Mouse (Mus musculus) lung, adult 18-20 months (tissue): ENCODE data around the gene Lyrm4.
A peak's percentile ranks its signal among the peaks of the same experiment; 100 is the strongest.
"Not testable (repeated sequence)": the region's sequence is repeated elsewhere in the genome, so short reads cannot be mapped to it uniquely, and the experiment has no call there.

Experiments used
- DNase-seq, 2 experiments: peaks; one replicate each; pipeline ENCODE4 v3.0.0; 2022; ENCODE audit warnings: mixed read lengths in 2 of 2

The Lyrm4 gene

DNA sequence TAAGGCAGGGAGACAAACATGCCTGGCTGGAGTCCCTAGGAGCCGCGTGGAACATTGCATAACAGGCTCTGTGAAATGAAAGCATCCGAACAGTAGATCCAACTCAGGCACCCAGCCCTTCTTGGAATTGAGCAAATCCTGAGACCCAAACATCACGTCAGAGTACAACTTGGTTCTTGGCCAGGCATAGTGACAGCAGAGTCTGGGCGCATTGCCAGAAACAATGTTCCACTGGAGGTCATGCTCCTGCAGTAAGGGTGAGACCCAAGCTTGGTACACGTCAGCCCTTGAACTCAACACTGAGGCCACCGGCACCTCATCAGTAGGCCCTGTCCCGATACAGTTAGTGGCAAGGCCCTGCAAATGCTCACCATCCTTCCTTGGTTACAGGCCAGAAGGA lies 123.3 kb downstream of the Lyrm4 start:
- peak; percentile 82 to 87 for DNase-seq

DNA sequence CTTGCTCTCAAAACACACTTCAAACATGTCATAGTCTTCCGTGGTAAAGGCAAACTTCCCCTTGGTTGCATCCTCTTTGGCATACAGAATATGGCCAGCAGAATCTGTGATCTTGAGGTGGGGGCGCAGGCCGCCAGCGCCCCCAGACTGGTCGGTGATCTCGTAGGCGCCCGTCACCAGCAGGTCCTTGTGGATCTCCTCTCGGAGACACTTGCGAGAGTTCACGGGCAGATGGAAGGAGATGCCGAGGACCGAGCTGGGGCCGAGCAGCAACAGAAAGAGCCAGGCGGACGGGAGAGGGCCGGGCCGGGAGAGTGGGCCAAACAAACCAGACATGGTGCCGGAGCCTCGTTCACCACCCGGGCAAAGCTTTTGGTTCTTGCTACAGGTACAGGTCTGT lies 126.1 kb downstream of the Lyrm4 start:
- not testable (repeated sequence) for DNase-seq

DNA sequence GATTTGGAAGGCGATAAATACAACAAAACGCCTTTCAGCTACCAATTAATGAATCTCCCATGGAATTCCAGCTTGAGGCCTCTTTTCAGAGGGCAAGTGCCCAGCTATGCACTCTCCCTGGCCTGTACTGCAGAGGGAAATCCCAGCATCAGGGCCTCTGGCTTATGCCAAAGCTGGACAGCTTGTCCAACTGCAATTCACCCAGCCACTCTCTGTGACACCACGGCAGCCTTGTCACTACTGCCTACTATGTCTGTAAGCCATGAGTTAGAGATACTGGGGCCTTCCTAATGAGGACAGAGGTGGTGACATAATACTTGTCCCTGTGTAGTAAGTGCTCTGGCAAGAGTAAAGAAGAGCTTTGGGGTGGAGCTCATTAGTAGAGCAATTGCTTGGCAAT lies 128.0 kb downstream of the Lyrm4 start:
- DNase-seq: no peak

DNA sequence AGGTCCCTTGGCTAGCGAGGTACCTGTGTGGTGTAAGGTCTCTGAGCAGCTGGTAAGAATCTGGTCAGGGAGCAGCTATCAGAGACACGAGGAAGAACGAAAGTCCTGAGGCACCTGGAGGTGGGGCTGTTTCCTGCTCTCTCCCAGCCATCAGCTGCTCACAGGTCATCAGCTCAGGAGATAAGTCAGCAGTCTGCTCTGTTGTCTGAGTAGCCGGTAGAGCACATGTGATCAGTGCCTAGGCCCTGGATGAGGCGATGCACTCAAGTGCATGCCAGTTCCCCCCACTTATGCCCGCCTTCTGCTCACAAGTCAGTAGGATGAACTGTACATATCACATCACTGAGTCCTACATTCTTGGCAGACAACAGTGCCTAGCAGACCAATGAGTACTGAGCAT lies 134.3 kb downstream of the Lyrm4 start:
- DNase-seq: no peak

DNA sequence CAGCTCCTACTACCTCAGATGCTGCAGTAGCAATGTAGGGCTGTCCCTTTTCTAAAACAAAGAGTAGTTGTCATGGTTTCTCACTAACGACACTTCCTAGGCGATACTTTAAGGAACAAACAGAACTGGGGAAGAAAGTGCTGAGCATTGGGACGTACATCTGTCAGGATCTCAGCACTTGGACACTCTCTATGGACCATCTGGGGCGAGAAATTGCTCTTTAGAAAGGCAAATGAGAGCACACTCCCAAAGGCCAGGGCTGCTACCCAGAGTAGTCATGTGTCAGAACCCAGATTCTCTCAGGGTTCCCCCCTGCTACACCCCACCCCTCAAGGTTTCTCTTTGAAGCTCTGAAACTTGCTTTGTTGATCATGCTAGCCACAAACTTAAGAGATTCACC lies 136.9 kb downstream of the Lyrm4 start:
- no peak for DNase-seq

DNA sequence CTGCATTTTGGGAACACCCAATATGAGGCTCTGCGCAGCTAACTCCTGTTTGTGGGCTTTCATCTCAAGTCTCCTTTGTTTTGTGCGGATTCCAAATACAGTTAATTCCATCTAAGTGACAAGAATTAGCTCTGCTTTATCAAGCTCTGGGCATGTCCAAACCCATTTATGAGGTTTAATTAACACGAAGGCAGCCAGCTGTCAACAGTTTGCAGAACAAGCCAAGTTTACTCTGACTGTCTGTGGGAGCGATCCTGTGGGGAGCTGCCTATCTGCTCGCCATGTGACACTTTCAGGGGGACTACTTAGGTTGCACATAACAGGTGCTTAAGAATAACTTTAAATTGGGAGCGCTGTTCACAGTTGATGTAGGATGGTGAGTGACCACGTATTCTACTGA lies 140.4 kb downstream of the Lyrm4 start:
- no peak for DNase-seq

DNA sequence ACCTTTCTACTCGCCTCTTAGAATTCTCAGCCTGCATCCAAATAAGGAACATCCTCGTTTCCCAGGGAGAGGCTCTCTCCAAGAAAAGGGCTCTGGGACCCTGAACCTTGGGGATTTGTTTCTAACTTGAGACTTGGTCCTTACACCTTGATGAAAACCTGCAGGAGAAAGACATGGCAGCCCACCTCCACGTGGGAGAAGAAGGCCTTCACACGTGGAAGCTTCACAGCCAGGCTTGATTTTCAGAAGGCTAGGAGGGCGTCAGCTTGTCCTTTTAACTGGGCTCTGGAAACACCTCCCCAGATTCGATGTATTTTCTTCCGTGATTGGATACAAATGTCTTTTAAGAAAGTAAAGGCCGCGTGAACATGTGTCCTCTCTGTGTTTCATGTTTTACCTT lies 147.5 kb downstream of the Lyrm4 start:
- DNase-seq: no peak

DNA sequence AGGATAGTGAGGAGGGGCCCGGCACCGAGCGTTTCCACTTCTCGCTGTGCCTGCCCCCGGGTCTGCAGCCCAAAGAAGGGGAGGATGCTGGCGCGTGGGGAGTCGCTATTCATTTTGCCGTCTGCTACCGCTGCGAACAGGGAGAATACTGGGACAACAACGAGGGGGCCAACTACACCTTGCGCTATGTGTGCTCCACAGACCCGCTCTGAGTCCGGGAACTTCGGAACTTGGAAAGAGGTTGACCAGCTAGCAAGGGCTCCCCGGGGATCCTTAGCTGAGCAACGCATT lies 147.9 kb downstream of the Lyrm4 start:
- no peak for DNase-seq

DNA sequence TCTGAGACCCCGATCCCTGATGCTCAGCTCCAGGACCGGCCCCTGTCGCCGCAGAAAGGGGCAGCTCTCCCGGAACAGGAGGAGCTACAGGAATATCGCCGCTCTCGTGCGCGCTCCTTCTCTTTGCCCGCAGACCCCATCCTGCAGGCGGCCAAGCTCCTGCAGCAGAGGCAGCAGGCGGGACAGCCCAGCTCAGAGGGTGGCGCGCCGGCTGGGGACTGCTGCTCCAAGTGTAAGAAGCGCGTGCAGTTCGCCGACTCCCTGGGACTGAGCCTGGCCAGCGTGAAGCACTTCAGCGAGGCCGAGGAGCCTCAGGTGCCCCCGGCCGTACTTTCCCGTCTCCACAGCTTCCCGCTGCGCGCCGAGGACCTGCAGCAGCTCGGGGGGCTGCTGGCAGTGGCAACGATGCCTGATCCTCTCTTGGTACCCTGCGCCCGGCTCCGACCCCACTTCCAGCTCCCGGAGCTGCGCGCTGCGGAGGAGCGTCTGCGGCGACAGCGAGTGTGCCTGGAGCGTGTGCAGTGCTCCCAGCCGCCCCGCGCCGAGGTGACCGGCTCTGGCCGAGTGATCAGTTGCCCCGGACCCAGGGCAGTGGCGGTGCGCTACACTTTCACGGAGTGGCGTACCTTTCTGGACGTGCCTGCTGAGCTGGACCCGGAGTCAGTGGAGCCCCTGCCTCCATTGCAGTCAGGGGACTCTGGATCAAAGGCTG lies 148.5 kb downstream of the Lyrm4 start:
- DNase-seq: no peak

DNA sequence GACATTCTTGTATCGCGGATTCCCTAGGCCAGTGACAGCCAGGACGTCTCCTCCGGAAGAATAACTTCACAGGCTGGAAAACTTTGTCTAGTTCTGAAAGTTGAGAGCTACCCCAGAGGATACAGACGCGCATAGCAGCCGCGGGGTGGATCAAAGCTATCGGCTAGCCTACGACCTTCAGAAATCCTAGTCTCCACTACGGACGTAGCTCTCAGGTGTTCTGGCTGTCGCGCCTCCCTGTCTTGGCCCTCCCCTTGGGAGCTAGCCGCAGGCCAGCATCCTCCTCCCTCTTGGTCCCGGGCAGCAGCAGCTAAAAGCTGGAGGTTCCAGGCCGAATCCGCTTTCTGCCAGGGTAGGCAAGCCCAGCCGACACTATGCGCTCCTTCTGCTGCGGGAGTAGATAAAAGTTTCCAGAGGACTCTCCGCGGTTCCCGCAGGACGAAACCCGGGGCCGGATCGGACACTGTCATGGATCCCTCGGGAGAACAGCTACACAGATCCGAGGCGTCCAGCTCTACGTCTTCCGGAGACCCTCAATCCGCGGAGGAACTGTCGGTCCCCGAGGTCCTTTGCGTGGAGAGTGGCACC lies 149.1 kb downstream of the Lyrm4 start:
- no peak for DNase-seq

DNA sequence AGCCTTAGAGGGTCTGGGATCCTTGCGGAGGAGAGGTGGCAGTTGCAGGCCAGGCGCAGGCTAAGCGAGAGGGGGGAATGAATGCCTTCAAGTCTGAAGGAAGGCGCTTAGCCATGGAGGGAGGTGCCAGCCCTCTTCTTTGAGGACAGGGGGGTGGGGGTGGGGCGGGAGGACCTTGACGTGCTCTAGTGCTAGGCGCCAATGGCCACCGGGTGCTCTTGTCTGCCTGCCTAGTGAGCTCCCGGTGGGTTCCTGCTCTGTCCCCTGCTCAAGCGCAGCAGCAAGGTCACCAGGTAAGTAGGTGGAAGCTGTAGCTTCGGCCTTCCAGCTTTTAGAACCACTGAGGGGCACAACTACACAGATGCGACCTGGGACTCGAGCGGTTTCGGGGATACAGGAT lies 149.6 kb downstream of the Lyrm4 start:
- no peak for DNase-seq

DNA sequence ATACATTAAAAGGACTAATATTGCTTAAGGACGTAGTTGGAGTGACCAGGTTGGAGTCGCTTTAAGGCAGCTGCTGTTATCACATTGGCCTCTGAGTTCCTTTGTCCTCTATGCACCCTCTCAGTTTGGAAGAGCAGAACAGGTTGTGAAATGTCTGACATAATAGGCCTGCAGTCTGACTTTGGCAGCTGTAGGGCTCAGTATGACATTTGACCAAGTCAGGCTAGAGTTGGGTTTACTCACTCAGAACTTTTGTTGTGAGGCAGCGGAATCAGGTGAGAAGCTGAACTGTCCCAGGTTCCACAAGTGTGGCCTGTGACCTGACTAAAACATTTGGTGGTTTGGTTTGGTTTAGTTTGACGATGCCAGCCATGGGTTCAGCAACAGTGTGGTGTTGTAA lies 153.7 kb downstream of the Lyrm4 start:
- no peak for DNase-seq

DNA sequence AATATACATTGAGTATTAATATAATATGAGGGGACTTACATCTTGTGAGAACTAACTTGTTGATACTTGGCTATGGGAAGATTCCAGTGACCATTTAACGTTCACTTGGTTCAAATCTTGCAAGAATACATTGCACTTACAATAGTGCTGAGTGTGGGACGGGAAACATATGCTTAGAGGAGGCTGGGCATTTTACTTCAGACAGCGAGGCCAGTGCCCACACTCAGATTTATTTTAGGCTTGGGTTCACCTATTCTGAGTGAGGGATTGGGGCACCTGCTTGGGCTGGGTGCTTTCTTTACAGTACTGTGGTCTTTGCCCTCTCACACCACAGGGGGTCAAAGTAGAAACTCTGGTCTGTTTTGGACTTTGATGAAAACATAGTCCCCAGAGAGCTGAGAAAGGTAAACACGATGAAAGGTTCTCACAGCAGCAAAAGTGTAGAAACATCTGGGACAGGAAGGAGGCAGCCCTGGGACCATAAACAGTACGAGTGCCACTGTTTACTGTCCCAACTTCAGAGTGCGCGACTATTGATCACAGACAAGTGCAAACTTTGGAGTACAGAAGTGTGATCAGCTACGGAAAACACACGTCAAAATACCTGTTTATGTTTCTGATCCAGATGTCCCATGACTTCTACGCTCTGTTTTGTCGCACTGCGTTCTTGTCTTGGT lies 157.8 kb downstream of the Lyrm4 start:
- DNase-seq: no peak

DNA sequence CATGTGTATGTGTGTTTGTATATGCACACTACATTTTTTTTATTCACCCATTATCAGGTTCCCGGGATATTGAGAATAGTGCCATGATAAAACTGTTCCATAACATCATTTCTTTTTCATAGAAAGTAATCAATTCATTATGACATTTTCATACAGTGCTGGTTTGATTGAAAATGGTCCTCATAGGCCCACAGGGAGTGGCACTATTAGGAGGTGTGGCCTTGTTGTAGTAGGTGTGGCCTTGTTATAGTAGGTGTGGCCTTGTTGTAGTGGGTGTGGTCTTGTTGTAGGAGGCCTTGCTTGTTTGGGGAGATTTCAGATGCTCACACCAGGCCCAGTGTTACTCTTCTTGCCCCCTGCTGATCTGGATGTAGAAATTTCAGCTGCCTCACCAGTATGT lies 158.8 kb downstream of the Lyrm4 start, which contains the start of gene Ppp1r3g:
Gene Ppp1r3g (plus strand): TSS at position 301 of the 400 bp plus-strand sequence.
- no peak for DNase-seq

DNA sequence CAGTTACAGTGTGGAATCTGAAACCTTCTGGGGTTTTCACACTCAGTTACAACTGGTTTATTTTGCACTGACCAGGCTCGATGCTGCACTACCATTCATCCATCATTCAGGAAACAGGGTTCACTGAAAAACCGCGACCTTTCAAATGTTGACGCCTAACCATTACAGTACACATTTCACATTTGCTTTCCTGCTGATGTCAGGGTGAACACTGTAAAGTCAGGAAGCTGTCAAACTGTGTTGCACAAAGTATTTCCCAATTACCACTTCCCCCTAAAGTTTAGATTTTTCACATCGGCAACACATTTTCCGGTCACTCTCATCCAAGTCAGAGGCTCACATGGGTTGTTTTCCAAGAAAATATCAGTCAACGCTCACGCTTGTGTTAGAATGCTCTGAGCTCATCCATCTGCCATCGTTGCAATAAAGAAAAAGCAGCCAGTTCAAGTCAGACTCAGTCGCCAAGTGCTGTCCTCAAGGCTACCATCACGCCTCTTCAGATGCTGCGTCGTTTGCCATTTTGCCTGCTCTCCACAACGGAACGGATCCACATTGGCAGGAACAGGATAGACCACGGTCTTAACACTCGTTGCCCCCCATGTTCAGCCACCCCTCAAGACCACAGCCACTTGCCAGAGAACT lies 167.4 kb downstream of the Lyrm4 start:
- peak in 1 of 2 experiments; percentile 23 for DNase-seq

DNA sequence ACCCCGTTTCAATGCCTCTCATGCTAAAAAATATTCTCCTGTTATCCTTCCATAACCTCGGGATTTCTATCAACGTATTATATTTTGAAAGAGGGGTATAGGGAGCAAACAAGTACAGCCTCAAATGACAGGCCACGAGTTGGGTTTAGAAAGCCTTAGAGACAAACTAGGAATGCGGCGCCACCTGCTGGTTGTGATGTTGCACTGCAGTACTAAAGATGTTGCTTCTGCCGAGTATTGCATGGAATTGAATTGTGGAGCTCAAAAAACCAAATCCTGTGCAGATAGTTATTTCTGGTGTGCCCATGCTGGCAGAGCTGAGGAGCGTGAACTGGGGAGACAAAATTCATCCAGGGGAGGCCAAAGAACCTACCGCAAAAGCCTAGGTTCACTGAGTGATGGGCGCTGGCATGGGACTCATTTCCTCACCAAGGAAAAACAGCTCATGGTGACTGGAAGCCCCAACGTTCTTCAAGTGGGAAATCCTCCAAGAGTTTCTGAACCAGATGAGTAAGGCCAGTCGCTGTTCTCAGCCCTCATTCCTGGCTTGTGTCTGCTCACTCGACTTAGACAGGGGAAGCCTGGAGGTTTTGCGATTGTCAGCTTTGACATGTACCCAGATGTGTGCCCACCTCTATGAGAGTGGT lies 169.8 kb downstream of the Lyrm4 start:
- peak; percentile 45 to 56 for DNase-seq

DNA sequence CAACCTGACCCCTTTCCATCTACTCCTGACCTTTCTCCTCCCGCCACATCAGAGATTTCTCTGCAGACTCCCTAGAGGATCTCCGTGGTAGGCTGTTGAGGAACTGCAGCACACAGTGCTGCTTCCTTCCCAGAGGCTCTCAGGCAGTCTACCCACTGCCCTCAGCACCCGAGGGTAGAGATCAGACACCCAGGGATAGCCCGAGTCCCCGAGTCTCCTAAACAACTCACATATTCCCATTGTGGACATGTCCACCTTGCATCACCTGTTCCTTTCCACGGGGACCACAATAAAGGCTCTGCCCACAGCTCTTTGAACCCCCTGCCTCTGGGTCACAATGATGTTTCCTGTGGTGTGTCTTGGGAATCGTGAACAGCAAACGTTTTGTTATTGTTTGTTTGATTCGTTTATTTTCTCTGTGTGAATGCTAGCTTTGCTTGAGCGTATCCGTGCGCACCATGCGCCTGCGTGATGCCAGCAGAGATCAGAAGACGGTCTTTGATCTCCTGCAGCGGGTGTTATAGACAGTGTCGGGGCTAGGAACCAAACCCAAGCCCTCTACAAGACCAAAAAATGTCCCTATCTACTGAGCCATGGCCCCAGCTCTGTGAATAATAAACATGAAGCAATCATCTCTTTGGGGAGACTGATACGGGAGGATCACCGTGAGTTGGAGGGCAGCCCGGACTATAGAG lies 170.5 kb downstream of the Lyrm4 start:
- DNase-seq: no peak

DNA sequence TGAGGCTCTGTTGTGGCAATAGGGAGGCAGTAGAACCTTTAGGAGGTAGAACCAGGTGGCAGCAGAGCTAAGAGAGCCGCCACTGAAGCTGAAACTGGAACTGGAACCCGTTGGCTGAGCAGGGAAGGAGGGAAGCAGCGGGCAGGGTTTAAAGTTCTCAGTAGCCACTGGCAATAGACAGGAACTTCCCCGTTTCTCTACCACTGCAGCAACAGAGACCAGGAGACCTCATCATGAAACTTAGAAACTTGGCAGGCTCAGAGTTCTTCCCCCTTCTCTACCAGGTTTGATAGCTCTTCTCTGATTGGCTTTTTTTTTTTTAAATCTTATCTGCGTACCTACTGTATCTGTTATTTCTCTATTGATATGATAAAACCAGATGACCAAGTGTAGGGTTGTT lies 176.4 kb downstream of the Lyrm4 start:
- no peak for DNase-seq

DNA sequence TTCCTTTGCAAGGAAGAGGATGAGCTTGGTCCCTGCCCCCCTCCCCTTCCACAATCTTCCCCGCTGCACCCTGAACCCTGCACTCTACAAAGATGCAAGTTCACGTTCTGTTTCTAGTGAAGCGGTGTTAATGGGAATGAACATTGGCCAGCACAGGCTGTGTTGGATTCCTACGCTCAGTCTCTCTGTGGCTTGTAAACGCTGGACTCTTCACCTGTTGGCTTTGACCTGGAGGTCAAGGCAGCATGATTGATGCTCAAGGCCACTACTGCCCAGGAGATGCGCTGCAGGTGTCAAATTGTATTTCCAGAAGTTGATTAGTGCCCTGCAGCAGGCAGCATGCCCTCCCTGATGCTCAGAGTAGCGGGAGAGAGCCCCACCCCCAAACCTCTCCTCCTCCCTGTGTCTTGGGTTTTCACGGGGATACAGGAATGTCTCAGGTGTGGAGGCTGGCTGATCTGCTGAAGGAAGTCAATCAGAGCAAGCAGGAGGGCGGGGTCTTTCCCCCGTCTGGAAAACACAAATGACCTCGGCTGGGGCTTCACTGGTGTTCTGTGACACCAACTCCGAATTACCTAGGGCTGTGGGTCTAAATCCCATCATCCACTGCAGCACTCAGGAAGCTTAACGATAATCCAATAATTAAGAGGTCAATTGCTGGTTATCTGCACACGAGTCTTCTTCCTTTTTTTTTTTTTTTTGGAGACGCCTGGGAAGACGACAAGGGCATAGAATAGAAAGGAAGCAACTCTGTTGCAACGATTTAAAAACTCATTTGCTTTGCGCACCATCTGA lies 177.3 kb downstream of the Lyrm4 start:
- no peak for DNase-seq

DNA sequence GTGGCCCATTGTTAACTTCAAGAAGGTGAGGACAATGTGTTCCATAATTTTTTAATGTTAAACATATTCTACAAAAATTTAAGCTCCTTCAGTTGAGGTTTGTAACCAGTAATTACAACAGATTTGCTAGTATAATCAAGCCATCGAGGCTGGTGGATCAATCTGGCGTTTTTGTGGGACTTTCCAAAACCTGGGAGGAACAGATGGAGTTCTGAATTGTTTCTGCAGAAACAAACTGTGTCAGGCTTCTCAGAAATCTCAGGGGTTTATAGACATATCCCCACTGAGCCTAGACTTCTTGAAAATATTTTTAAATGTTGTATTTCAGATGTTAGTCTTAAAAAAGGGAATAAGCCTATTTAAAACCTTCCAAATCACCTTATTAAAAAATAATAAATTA lies 179.3 kb downstream of the Lyrm4 start:
- DNase-seq: no peak
